Mouse (Mus musculus): ENCODE data around the gene Nav1. TPM values are rescaled to one million over a fixed set of nuclear protein-coding genes. Genes with fewer than 3 reads are reported as not detected.

The Nav1 gene
- polyA plus RNA-seq, 1 experiment from 2014 or later, result 13.3 TPM

- no peaks in the 10 kb centered on the region for H3K36me3 ChIP-seq (ENCODE audit: control insufficient read depth, insufficient read depth, low read length)
- no peak for ATAC-seq (ENCODE audit: low FRiP score)
- DNase-seq (ENCODE audit: low spot score, missing footprints), result no peak
- H3K27me3 ChIP-seq (ENCODE audit: control insufficient read depth, insufficient read depth, low read length), result no peaks in the 10 kb centered on the region
- no peak overlapping the region for H3K9ac ChIP-seq (ENCODE audit: low read length)
- no peak overlapping the region for H3K27ac ChIP-seq (ENCODE audit: low read depth, low read length)
- no peak overlapping the region for H3K4me2 ChIP-seq
- H3K9me3 ChIP-seq (ENCODE audit: control insufficient read depth, low read length), result no peaks in the 10 kb centered on the region
- H3K4me1 ChIP-seq (ENCODE audit: control insufficient read depth, insufficient read depth, low read length), result peaks cover 28% of the 10 kb centered on the region
- whole genome bisulfite sequencing, result 83% methylated on average over 2 of the region's 2 CpGs
- no peak overlapping the region for H3K4me3 ChIP-seq (ENCODE audit: low read depth, low read length)
Observed at GRCm38 (mm10) chr1:135577793-135578192, 29.3 kb downstream of the Nav1 start.

GRCm38 (mm10) chr1:135575393-135575792 lies 31.7 kb downstream of the Nav1 start:
- no peak overlapping the region for H3K4me3 ChIP-seq (ENCODE audit: low read depth, low read length)
- H3K36me3 ChIP-seq (ENCODE audit: control insufficient read depth, insufficient read depth, low read length), result no peaks in the 10 kb centered on the region
- H3K9me3 ChIP-seq (ENCODE audit: control insufficient read depth, low read length), result no peaks in the 10 kb centered on the region
- H3K27me3 ChIP-seq (ENCODE audit: control insufficient read depth, insufficient read depth, low read length), result no peaks in the 10 kb centered on the region
- H3K27ac ChIP-seq (ENCODE audit: low read depth, low read length), result no peak overlapping the region
- no peak for ATAC-seq (ENCODE audit: low FRiP score)
- DNase-seq (ENCODE audit: low spot score, missing footprints), result no peak
- no peak overlapping the region for H3K4me2 ChIP-seq
- peaks cover 6% of the 10 kb centered on the region for H3K4me1 ChIP-seq (ENCODE audit: control insufficient read depth, insufficient read depth, low read length)
- 96% methylated on average over 1 of the region's 1 CpGs for WGBS
- H3K9ac ChIP-seq (ENCODE audit: low read length), result no peak overlapping the region

DNA sequence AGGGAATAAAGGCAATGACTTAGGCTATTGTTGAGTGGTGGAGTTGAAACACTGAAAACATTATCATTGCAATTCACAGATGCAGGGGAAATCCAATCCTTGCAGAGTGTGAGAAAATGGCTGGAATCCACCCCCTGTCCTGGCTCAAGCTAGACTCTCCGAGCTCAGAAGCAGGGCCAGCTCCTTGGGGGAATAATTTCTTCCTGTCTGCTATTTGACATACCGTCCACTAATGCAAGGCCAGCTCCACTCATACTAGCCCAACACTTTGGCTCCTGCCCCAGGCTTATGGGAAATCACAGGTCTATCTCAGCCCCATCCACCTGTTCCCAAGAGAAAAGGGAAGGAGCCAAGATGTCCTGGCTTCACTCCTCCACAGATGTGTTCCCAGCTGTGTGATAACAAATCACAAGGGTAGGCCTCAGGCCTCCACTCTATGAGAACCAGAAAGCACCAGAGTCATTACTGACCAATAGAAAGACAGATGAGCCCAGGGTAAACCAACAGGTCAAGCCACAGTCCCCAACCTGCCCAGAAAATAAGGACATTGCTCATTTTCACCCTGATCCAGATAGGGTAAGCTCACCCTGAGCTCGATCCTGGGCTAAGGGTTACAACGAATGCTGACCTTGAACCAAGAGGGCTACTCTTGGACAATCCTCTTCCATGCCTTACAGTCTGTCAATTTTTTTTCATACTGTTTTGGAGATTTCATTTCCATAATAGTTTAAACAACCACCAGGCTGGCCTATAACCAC lies 32.5 kb downstream of the Nav1 start:
- Histone ChIP-seq H3K9ac (ENCODE audit: low read length) (no peak overlapping the region), H3K36me3 (ENCODE audit: control insufficient read depth, insufficient read depth, low read length) (no peaks in the 10 kb centered on the region), H3K4me1 (ENCODE audit: control insufficient read depth, insufficient read depth, low read length) (peaks cover 2% of the 10 kb centered on the region; the same call in 1 of the 2 replicates), H3K4me2 (no peak overlapping the region), H3K27me3 (ENCODE audit: control insufficient read depth, insufficient read depth, low read length) (no peaks in the 10 kb centered on the region), H3K9me3 (ENCODE audit: control insufficient read depth, low read length) (no peaks in the 10 kb centered on the region), H3K4me3 (ENCODE audit: low read depth, low read length) (no peak overlapping the region), H3K27ac (ENCODE audit: low read depth, low read length) (no peak overlapping the region)
- DNase-seq (ENCODE audit: low spot score, missing footprints) (no peak), ATAC-seq (ENCODE audit: low FRiP score) (no peak)
- WGBS, result 80% methylated on average over 4 of the region's 4 CpGs

DNA sequence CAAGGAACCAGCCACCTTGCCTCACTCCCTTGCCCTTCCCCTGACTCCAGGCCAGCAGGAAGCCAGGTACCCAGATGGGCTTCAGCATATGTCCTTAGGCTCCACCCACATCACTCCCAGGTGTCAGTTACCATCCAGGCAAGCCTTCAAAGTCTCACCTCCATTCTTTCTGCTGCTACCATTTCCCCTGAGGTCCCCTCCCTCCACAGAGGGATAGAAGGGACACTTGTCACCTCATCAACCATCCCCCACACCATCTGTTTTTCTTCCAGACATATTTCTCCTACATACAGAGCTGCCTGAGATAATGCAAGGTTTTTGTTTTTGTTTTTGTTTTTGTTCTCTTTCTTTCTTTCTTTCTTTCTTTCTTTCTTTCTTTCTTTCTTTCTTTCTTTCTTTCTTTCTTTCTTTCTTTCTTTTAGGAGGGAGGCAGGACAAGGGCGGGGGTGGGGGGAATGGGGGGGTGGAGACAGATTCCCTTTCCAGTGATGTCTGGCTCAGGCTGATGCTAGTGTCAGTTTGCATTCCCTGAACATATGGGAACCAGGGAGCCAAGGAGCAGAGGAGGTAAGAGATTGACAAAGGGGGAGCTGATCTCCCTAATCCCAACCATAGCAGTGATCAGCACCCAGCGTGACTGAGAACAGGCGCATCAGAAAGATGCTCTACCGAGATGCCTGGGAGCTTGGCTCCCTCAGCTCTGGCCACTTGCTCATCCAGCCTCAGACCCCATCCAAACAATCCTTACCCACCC lies 34.8 kb downstream of the Nav1 start:
- Histone ChIP-seq H3K36me3 (ENCODE audit: control insufficient read depth, insufficient read depth, low read length) (no peaks in the 10 kb centered on the region), H3K9me3 (ENCODE audit: control insufficient read depth, low read length) (no peaks in the 10 kb centered on the region), H3K9ac (ENCODE audit: low read length) (no peak overlapping the region), H3K4me1 (ENCODE audit: control insufficient read depth, insufficient read depth, low read length) (peaks cover 2% of the 10 kb centered on the region; the same call in 1 of the 2 replicates), H3K27ac (ENCODE audit: low read depth, low read length) (no peak overlapping the region), H3K4me3 (ENCODE audit: low read depth, low read length) (no peak overlapping the region), H3K4me2 (no peak overlapping the region), H3K27me3 (ENCODE audit: control insufficient read depth, insufficient read depth, low read length) (no peaks in the 10 kb centered on the region)
- 23% methylated on average over 4 of the region's 4 CpGs for WGBS
- no peak for ATAC-seq (ENCODE audit: low FRiP score)
- DNase-seq (ENCODE audit: low spot score, missing footprints), result no peak

- DNase-seq (ENCODE audit: low spot score, missing footprints) (no peak), ATAC-seq (ENCODE audit: low FRiP score) (no peak)
- H3K9me3 ChIP-seq (ENCODE audit: control insufficient read depth, low read length), result no peaks in the 10 kb centered on the region
- WGBS, result 78% methylated on average over 8 of the region's 8 CpGs
- H3K36me3 ChIP-seq (ENCODE audit: control insufficient read depth, insufficient read depth, low read length), result no peaks in the 10 kb centered on the region
- H3K4me1 ChIP-seq (ENCODE audit: control insufficient read depth, insufficient read depth, low read length), result peaks cover 28% of the 10 kb centered on the region
- H3K27ac ChIP-seq (ENCODE audit: low read depth, low read length), result no peak overlapping the region
- no peak overlapping the region for H3K4me3 ChIP-seq (ENCODE audit: low read depth, low read length)
- H3K27me3 ChIP-seq (ENCODE audit: control insufficient read depth, insufficient read depth, low read length), result no peaks in the 10 kb centered on the region
- no peak overlapping the region for H3K4me2 ChIP-seq
- H3K9ac ChIP-seq (ENCODE audit: low read length), result no peak overlapping the region
Observed at GRCm38 (mm10) chr1:135568087-135568486, 39.0 kb downstream of the Nav1 start.

GRCm38 (mm10) chr1:135566611-135567010 lies 40.5 kb downstream of the Nav1 start:
- 91% methylated on average over 7 of the region's 7 CpGs for WGBS
- Histone ChIP-seq H3K27me3 (ENCODE audit: control insufficient read depth, insufficient read depth, low read length) (no peaks in the 10 kb centered on the region), H3K36me3 (ENCODE audit: control insufficient read depth, insufficient read depth, low read length) (no peaks in the 10 kb centered on the region), H3K4me2 (no peak overlapping the region), H3K27ac (ENCODE audit: low read depth, low read length) (no peak overlapping the region), H3K9ac (ENCODE audit: low read length) (no peak overlapping the region), H3K4me1 (ENCODE audit: control insufficient read depth, insufficient read depth, low read length) (peaks cover 27% of the 10 kb centered on the region), H3K4me3 (ENCODE audit: low read depth, low read length) (no peak overlapping the region), H3K9me3 (ENCODE audit: control insufficient read depth, low read length) (no peaks in the 10 kb centered on the region)
- ATAC-seq (ENCODE audit: low FRiP score) (no peak), DNase-seq (ENCODE audit: low spot score, missing footprints) (no peak)

DNA sequence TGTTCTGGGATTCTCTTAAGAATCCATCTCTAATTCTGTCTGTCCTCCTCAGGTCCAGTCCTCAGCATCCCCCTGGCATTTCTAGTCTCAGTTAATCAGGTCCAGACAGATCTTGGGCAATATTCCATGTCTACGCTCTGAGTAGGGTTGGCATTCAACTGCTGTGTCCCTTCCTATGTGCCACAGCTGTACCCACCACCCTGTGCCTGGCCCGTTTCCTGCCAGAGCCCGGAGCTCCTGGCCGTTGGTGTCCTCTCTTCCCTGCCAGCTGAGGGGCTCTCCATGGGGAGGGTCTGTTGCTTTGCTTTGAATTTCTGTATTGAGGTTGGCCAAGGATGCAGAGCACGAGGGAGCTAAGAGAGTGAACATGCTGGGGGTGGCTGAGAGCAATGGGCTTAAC lies 41.3 kb downstream of the Nav1 start:
- H3K4me3 ChIP-seq (ENCODE audit: low read depth, low read length), result no peak overlapping the region
- H3K36me3 ChIP-seq (ENCODE audit: control insufficient read depth, insufficient read depth, low read length), result no peaks in the 10 kb centered on the region
- H3K9me3 ChIP-seq (ENCODE audit: control insufficient read depth, low read length), result no peaks in the 10 kb centered on the region
- no peak overlapping the region for H3K27ac ChIP-seq (ENCODE audit: low read depth, low read length)
- peaks cover 35% of the 10 kb centered on the region for H3K4me1 ChIP-seq (ENCODE audit: control insufficient read depth, insufficient read depth, low read length)
- no peaks in the 10 kb centered on the region for H3K27me3 ChIP-seq (ENCODE audit: control insufficient read depth, insufficient read depth, low read length)
- ATAC-seq (ENCODE audit: low FRiP score) (no peak), DNase-seq (ENCODE audit: low spot score, missing footprints) (no peak)
- H3K9ac ChIP-seq (ENCODE audit: low read length), result no peak overlapping the region
- WGBS, result 82% methylated on average over 5 of the region's 5 CpGs
- no peak overlapping the region for H3K4me2 ChIP-seq

- Histone ChIP-seq H3K36me3 (ENCODE audit: control insufficient read depth, insufficient read depth, low read length) (no peaks in the 10 kb centered on the region), H3K9me3 (ENCODE audit: control insufficient read depth, low read length) (no peaks in the 10 kb centered on the region), H3K4me1 (ENCODE audit: control insufficient read depth, insufficient read depth, low read length) (peaks cover 37% of the 10 kb centered on the region), H3K9ac (ENCODE audit: low read length) (0 out of 2 replicates have a peak overlapping the region, but pooled peaks have one; percentile 12), H3K27me3 (ENCODE audit: control insufficient read depth, insufficient read depth, low read length) (no peaks in the 10 kb centered on the region), H3K4me3 (ENCODE audit: low read depth, low read length) (no peak overlapping the region), H3K27ac (ENCODE audit: low read depth, low read length) (peak overlapping the region; percentile 28; the same call in 1 of the 2 replicates), H3K4me2 (no peak overlapping the region)
- peak; percentile 65 for ATAC-seq (ENCODE audit: low FRiP score)
- WGBS, result 32% methylated on average over 10 of the region's 10 CpGs
- DNase-seq (ENCODE audit: low spot score, missing footprints), result peak; percentile 89
Observed at GRCm38 (mm10) chr1:135564660-135565519, 42.2 kb downstream of the Nav1 start.

Data from midbrain, embryonic 11.5 days (tissue).